Comparison of ENCODE assay signal across 8 mouse cellular contexts in genomic region chr3:127632531-127632930, GRCm38 (mm10). TPM values are rescaled to one million over a fixed set of nuclear protein-coding genes. Genes with fewer than 3 reads are reported as not detected.
DNase-seq lines count a peak whose midpoint lies in the region; ATAC-seq lines count a peak whose summit lies in the region.

No protein-coding gene starts in this region.

- no peak overlapping the region for H3K27ac ChIP-seq in embryonic facial prominence, embryonic 12.5 days
- no peak overlapping the region for H3K27ac ChIP-seq in hindbrain, embryonic 14.5 days
- H3K27ac ChIP-seq in liver, embryonic 12.5 days: no peak overlapping the region

- no peaks in the 10 kb centered on the region for H3K9me3 ChIP-seq in embryonic facial prominence, embryonic 12.5 days
- no peaks in the 10 kb centered on the region for H3K9me3 ChIP-seq in hindbrain, embryonic 14.5 days (ENCODE audit: control insufficient read depth, low read length)
- H3K9me3 ChIP-seq in liver, embryonic 12.5 days (replicated peaks): no peaks in the 10 kb centered on the region

- peaks cover 87% of the 10 kb centered on the region for H3K27me3 ChIP-seq in embryonic facial prominence, embryonic 12.5 days
- H3K27me3 ChIP-seq in hindbrain, embryonic 14.5 days (ENCODE audit: control insufficient read depth, insufficient read depth, low read length): peaks cover 85% of the 10 kb centered on the region
- peaks cover 95% of the 10 kb centered on the region for H3K27me3 ChIP-seq in liver, embryonic 12.5 days (replicated peaks)

- H3K36me3 ChIP-seq in embryonic facial prominence, embryonic 12.5 days: no peaks in the 10 kb centered on the region
- H3K36me3 ChIP-seq in hindbrain, embryonic 14.5 days (replicated peaks; ENCODE audit: control insufficient read depth, insufficient read depth): no peaks in the 10 kb centered on the region
- H3K36me3 ChIP-seq in liver, embryonic 12.5 days: no peaks in the 10 kb centered on the region

- no peak overlapping the region for H3K9ac ChIP-seq in embryonic facial prominence, embryonic 12.5 days
- H3K9ac ChIP-seq in hindbrain, embryonic 14.5 days: peak overlapping the region; percentile 56
- no peak overlapping the region for H3K9ac ChIP-seq in liver, embryonic 12.5 days

- H3K4me1 ChIP-seq in embryonic facial prominence, embryonic 12.5 days: peaks cover 23% of the 10 kb centered on the region
- H3K4me1 ChIP-seq in hindbrain, embryonic 14.5 days (replicated peaks; ENCODE audit: control insufficient read depth, insufficient read depth, low read length): peaks cover 12% of the 10 kb centered on the region; the same call in 1 of the 2 replicates
- H3K4me1 ChIP-seq in liver, embryonic 12.5 days: peaks cover 25% of the 10 kb centered on the region

- H3K4me2 ChIP-seq in embryonic facial prominence, embryonic 12.5 days (replicated peaks): peak overlapping the region; percentile 69
- H3K4me2 ChIP-seq in hindbrain, embryonic 14.5 days (replicated peaks): peak overlapping the region; percentile 97
- peak overlapping the region; percentile 62 for H3K4me2 ChIP-seq in liver, embryonic 12.5 days

- DNase-seq in right cerebral cortex, postnatal 14 days: peak; percentile 21
- DNase-seq in right cerebral cortex, adult 18-20 months: no peak
- DNase-seq in hindbrain, embryonic 14.5 days (ENCODE audit: low spot score): peak; percentile 76
- DNase-seq in retina, postnatal 1 day: peak; percentile 97
- no peak for DNase-seq in thymus, postnatal 0 days (ENCODE audit: low spot score)
- no peak for DNase-seq in thymus, adult 18-20 months

- under 1% methylated on average over 30 of the region's 32 CpGs for WGBS in embryonic facial prominence, embryonic 12.5 days
- 1% methylated on average over 30 of the region's 32 CpGs for WGBS in hindbrain, embryonic 14.5 days
- WGBS in liver, embryonic 12.5 days (ENCODE audit: insufficient replicate concordance): under 1% methylated on average over 30 of the region's 32 CpGs

- peak overlapping the region; percentile 41 for H3K4me3 ChIP-seq in embryonic facial prominence, embryonic 12.5 days
- peak overlapping the region; percentile 50 for H3K4me3 ChIP-seq in hindbrain, embryonic 14.5 days (replicated peaks; ENCODE audit: low read length)
- peak overlapping the region; percentile 36 for H3K4me3 ChIP-seq in liver, embryonic 12.5 days

- ATAC-seq in embryonic facial prominence, embryonic 12.5 days (ENCODE audit: insufficient number of reproducible peaks, insufficient read depth, low FRiP score, low TSS enrichment): 0 out of 2 replicates have a peak, but pooled peaks have one; percentile 37
- peak; percentile 81 for ATAC-seq in hindbrain, embryonic 14.5 days (ENCODE audit: low FRiP score)
- no peak for ATAC-seq in liver, embryonic 12.5 days

RNA-seq across cellular contexts. Expression of gene Neurog2, which starts 0.4 kb away (rescaled TPM):
- polyA plus RNA-seq in embryonic facial prominence, embryonic 12.5 days (2016; fragmentation: Nextera tagmentation; extraction: Ambion mirVana): 3.9 and 5.2 TPM in 2 replicates
- polyA plus RNA-seq in hindbrain, embryonic 14.5 days (2014; fragmentation: Nextera tagmentation; extraction: Ambion mirVana): 3.8 and 6.4 TPM in 2 replicates
- not detected in 2 replicates for polyA plus RNA-seq in liver, embryonic 12.5 days (2016; fragmentation: Nextera tagmentation; extraction: Ambion mirVana)
- polyA plus RNA-seq in thymus, postnatal 0 days (2015; fragmentation: Nextera tagmentation; extraction: Ambion mirVana): not detected in 2 replicates

Comparison
In these comparisons a context has a peak if more than half of its experiments do, and no peak if none do; other contexts are left out.
1. DNase-seq: peak in right cerebral cortex, postnatal 14 days (single experiment), hindbrain, embryonic 14.5 days (single experiment) and retina, postnatal 1 day (single experiment); none in right cerebral cortex, adult 18-20 months (single experiment), thymus, postnatal 0 days (single experiment) and thymus, adult 18-20 months (0 of 2).
2. Peak in every context shown above with its lines, with median percentiles within 50 percentile points of each other: H3K4me2 ChIP-seq and H3K4me3 ChIP-seq.